Mouse (Mus musculus): ENCODE data around the gene Clp1. TPM values are rescaled to one million over a fixed set of nuclear protein-coding genes. Genes with fewer than 3 reads are reported as not detected.

The Clp1 gene
- polyA plus RNA-seq, 1 experiment from 2014 or later = 28.7 TPM

DNA sequence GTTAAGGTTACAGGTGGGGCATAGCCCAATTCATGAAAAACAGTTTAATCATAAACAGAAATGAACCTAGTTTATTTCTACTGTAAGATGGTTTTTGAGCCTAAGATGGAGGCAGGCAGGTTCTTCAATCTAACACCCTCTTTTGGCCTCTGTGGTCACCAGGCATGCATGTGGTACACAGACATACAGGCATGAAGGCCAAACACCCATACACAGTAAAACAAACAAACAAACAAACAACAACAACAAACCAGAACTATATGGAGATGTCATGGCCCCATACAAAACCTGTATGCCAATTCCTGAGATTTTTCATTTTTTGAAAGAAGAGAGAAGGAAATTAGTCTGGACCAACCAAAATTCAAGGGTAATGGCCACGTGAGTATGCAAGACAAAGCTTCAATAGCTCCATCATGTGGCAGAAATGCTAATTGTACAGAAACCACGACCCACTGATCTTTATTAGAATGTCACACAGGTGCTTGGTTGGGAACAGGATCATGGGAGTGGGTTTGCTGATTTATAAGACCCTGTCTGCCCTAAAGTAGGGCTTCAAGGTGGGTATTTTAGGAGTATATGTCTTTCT is 31.5 kb upstream of the Clp1 start:
- ATAC-seq (ENCODE audit: insufficient number of reproducible peaks, low FRiP score, low TSS enrichment, low read depth) = no peak

DNA sequence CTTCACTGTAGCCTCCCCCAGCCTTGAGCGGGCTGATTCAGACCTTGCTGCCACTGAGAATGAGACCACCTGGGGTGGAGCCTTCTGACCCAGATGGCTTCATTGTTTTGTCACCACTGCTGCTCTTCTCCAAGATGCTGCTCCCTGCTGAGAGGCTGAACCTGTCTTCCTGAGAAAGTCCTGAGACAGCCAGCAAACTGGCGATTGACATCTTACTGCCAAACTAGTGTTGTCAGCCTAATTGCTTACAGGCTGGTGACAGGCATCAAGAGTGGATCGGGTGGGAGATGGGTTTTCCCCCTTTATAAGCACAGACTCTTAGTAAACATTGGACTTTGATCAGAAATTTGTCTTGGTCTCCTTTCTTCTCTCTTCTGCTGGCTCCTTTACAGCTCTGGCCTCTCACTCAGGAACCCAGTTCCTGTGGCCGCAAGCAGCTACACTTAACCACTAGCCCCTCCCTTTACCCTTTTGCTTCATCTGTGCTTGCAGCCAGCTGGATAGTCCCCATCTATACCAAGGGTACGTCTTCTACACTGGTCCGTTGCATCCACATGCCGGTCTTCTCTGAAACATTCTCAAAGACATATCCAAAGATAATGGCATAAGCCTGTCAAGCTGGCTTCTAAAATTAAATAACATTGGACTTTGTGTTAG is 30.0 kb upstream of the Clp1 start:
- no peak overlapping the region for H3K4me2 ChIP-seq
- H3K4me1 ChIP-seq = no peaks in the 10 kb centered on the region
- no peak overlapping the region for H3K27ac ChIP-seq
- H3K36me3 ChIP-seq = no peaks in the 10 kb centered on the region
- no peak overlapping the region for H3K9ac ChIP-seq
- no peak for ATAC-seq (ENCODE audit: insufficient number of reproducible peaks, low FRiP score, low TSS enrichment, low read depth)
- no peaks in the 10 kb centered on the region for H3K9me3 ChIP-seq
- H3K4me3 ChIP-seq = no peak overlapping the region
- H3K27me3 ChIP-seq = no peaks in the 10 kb centered on the region
- 55% methylated on average over 7 of the region's 7 CpGs for WGBS

More for the DNA sequence above, 31.5 kb upstream of the Clp1 start:
- H3K4me3 ChIP-seq = no peak overlapping the region
- no peaks in the 10 kb centered on the region for H3K36me3 ChIP-seq
- no peak overlapping the region for H3K4me2 ChIP-seq
- H3K9me3 ChIP-seq = no peaks in the 10 kb centered on the region
- WGBS = 0% methylated on average over 2 of the region's 2 CpGs
- H3K9ac ChIP-seq = no peak overlapping the region
- H3K27ac ChIP-seq = no peak overlapping the region
- H3K27me3 ChIP-seq = no peaks in the 10 kb centered on the region
- H3K4me1 ChIP-seq = no peaks in the 10 kb centered on the region

DNA sequence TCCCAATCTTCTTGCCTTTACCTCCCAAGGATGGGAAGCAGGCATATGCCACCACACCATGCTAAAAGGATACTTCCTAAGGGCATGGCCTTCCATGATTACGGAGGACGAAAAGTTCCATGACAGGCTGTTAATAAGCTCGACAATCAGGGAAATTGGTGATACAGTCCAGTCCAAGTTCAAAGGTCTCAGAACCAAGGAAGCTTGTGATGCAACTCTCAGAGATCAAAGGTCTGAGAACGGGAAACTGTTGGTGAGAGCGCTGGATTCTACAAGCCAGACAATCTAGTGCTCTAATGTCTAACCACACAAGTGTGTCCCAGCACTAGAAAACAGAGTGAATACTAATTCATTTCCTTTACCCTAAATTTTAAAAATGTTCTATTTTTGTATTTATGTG is 29.1 kb upstream of the Clp1 start:
- 63% methylated on average over 5 of the region's 5 CpGs for WGBS

GRCm38 (mm10) chr2:84750115-84750514 is 23.0 kb upstream of the Clp1 start:
- no peak overlapping the region for H3K9ac ChIP-seq
- 58% methylated on average over 6 of the region's 6 CpGs for WGBS
- no peaks in the 10 kb centered on the region for H3K36me3 ChIP-seq
- no peak overlapping the region for H3K27ac ChIP-seq
- 0 out of 2 replicates have a peak, but pooled peaks cover 2% of the 10 kb centered on the region for H3K4me1 ChIP-seq
- no peak overlapping the region for H3K4me2 ChIP-seq
- ATAC-seq (ENCODE audit: insufficient number of reproducible peaks, low FRiP score, low TSS enrichment, low read depth) = no peak
- no peaks in the 10 kb centered on the region for H3K9me3 ChIP-seq
- no peak overlapping the region for H3K4me3 ChIP-seq
- no peaks in the 10 kb centered on the region for H3K27me3 ChIP-seq

More for the DNA sequence above, 29.1 kb upstream of the Clp1 start:
- Histone ChIP-seq H3K4me2 (no peak overlapping the region), H3K27me3 (no peaks in the 10 kb centered on the region), H3K27ac (no peak overlapping the region), H3K9me3 (no peaks in the 10 kb centered on the region), H3K4me1 (no peaks in the 10 kb centered on the region), H3K4me3 (no peak overlapping the region), H3K36me3 (no peaks in the 10 kb centered on the region), H3K9ac (no peak overlapping the region)
- no peak for ATAC-seq (ENCODE audit: insufficient number of reproducible peaks, low FRiP score, low TSS enrichment, low read depth)

DNA sequence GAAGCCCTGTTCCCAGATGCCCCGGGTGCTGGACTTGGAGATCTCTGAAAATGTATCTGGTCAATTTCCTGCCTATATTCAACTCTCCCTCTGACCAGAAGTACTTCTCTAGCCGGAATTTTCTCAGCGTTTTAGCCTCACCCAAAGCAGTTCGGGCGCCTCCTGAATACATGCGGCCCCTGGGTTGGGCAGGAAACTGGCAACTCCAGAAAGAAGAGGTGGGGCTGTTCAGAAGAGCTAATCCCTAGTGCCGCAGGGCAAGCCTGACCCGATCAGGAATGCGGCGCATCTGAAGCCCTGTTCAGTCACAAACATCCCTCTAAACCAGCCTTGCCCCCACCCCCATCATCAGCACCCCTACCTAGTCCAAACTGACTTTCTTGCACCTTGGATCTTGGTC is 17.0 kb upstream of the Clp1 start:
- H3K9ac ChIP-seq = peak overlapping the region; percentile 28; the same call in 1 of the 2 replicates
- peaks cover 7% of the 10 kb centered on the region; the same call in 1 of the 2 replicates for H3K36me3 ChIP-seq
- no peaks in the 10 kb centered on the region for H3K27me3 ChIP-seq
- H3K4me2 ChIP-seq = peak overlapping the region; percentile 77
- peak overlapping the region; percentile 68 for H3K4me3 ChIP-seq
- ATAC-seq (ENCODE audit: insufficient number of reproducible peaks, low FRiP score, low TSS enrichment, low read depth) = 0 out of 2 replicates have a peak, but pooled peaks have one; percentile 17
- no peaks in the 10 kb centered on the region for H3K9me3 ChIP-seq
- H3K27ac ChIP-seq = peak overlapping the region; percentile 97
- H3K4me1 ChIP-seq = peaks cover 45% of the 10 kb centered on the region
- under 1% methylated on average over 10 of the region's 10 CpGs for WGBS

DNA sequence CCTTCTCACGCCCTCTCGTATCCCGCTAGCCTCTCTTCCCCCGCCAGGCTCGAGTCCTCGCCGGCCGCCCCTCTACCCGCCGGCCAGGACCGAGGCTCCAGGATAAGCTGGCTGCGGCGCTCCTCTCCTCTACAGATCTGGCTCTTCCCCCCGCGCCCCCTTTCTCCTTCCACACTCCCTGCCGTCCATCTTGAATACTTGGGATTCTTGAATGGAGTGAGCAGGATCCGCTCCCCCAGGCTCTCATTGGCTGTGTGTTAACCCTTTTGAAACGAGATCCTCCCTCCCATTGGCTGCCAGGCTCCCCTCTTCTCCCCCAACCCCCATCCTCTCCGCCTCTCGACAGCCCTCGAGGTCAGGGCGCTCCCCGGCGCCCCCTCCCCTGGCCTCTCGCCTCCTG is 16.4 kb upstream of the Clp1 start, which contains the start of gene Gm19426:
TSS of gene Gm19426 (minus strand) at position 95 of the 400 bp plus-strand sequence.
- H3K27ac ChIP-seq = peak within 1 kb of the TSS; percentile 97
- peak within 1 kb of the TSS; percentile 77 for H3K4me2 ChIP-seq
- 1% methylated on average over 24 of the region's 25 CpGs for WGBS

DNA sequence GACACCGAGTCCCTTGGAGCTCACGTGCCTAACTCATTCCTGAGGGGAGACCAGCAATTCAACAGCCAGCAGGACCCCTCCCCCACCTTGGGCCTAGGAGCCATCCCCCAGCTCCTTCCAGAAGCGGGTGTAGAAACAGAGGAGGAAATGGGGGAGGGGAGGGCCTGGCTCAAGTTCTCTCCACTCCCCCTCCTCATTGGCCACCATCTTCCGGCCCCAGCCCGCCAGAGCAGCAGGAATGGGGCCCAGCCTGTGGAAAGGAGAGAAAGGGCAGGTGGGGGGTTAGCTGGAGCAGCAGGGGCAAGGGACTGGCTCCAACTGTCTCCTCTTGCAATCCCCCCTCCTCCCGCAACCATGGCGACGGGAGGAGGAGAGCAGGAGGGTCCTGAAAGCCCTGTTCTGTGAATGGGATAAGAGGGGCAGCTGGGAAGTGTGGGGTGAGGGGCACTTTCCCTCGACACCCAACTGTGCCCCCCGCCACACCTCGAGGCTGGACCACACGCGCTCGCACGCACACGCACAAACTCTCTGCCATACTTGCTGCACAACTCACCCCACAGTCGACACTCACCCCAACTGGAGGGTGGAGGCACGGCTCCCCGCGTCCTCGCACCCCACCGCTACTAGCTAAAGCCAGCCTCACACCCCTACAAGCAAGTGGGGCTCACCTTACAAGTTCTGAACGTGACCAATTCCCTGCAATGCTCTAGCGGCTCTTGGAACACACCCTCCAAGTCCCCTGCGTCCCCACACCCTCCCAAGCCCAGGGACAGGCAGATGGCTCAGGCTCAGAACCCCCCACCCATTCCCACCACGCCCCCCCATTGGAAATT is 15.5 kb upstream of the Clp1 start:
- Histone ChIP-seq H3K27ac (peak overlapping the region; percentile 97), H3K9me3 (no peaks in the 10 kb centered on the region), H3K4me3 (peak overlapping the region; percentile 68), H3K36me3 (peaks cover 7% of the 10 kb centered on the region; the same call in 1 of the 2 replicates), H3K4me2 (peak overlapping the region; percentile 77), H3K9ac (peak overlapping the region; percentile 91), H3K4me1 (peaks cover 60% of the 10 kb centered on the region), H3K27me3 (no peaks in the 10 kb centered on the region)
- WGBS = under 1% methylated on average over 25 of the region's 26 CpGs
- ATAC-seq (ENCODE audit: insufficient number of reproducible peaks, low FRiP score, low TSS enrichment, low read depth) = peak; percentile 41

More for the DNA sequence above, 16.4 kb upstream of the Clp1 start, which contains the start of gene Gm19426:
- Histone ChIP-seq H3K9ac (peak within 1 kb of the TSS; percentile 91), H3K4me1 (peaks cover 51% of the 10 kb centered on the region), H3K9me3 (no peaks in the 10 kb centered on the region), H3K36me3 (peaks cover 7% of the 10 kb centered on the region; the same call in 1 of the 2 replicates), H3K27me3 (no peaks in the 10 kb centered on the region), H3K4me3 (peak within 1 kb of the TSS; percentile 68)
- peak; percentile 93 for ATAC-seq (ENCODE audit: insufficient number of reproducible peaks, low FRiP score, low TSS enrichment, low read depth)

- Histone ChIP-seq H3K9me3 (no peaks in the 10 kb centered on the region), H3K9ac (peak overlapping the region; percentile 91), H3K36me3 (peaks cover 7% of the 10 kb centered on the region; the same call in 1 of the 2 replicates), H3K4me2 (peak overlapping the region; percentile 77), H3K27me3 (no peaks in the 10 kb centered on the region), H3K4me1 (peaks cover 67% of the 10 kb centered on the region), H3K4me3 (peak overlapping the region; percentile 68), H3K27ac (peak overlapping the region; percentile 97)
- ATAC-seq (ENCODE audit: insufficient number of reproducible peaks, low FRiP score, low TSS enrichment, low read depth) = no peak
- WGBS = 4% methylated on average over 5 of the region's 5 CpGs
Measured at GRCm38 (mm10) chr2:84741841-84742450, 14.8 kb upstream of the Clp1 start.

DNA sequence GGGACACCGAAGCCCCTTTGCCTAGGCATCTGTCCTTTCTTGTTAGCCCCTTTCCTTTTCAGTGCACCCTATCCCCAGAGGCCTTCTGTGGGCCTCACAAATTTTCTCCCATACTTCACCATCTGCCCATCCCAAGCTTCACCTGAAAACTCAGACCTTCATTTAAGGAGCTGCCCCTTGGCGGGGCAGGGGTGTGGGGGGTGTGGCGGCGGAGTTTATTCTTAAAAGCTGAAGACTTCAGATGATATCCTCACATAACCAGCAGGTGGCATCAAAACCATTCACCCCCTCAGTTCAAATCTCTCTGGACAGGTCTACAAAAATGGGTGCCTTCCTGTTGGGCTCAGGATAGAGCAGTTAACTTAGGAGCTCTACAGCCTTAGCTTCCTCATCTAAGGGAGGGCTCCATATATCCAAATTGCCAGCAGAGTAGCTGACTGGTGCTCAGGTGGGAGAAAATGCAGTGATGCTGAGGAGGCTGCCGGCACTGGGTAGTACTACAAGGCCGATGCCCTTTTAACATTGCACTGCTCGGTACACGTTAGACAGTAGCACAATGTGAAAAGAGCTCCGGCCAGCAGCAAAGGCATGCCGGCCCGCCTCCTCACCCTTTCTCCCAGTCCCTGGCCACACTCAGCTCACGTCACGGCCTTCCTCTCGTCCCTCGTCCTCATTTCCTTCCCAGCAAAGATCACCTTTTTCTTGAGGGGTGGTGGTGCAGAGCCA is 13.6 kb upstream of the Clp1 start:
- peaks cover 77% of the 10 kb centered on the region for H3K4me1 ChIP-seq
- H3K27ac ChIP-seq = no peak overlapping the region
- 0 out of 2 replicates have a peak overlapping the region, but pooled peaks have one; percentile 68 for H3K4me3 ChIP-seq
- H3K9ac ChIP-seq = no peak overlapping the region
- peak overlapping the region; percentile 15; the same call in 1 of the 2 replicates for H3K4me2 ChIP-seq
- no peak for ATAC-seq (ENCODE audit: insufficient number of reproducible peaks, low FRiP score, low TSS enrichment, low read depth)
- H3K36me3 ChIP-seq = peaks cover 7% of the 10 kb centered on the region; the same call in 1 of the 2 replicates
- 73% methylated on average over 15 of the region's 15 CpGs for WGBS
- H3K9me3 ChIP-seq = no peaks in the 10 kb centered on the region
- H3K27me3 ChIP-seq = peaks cover 7% of the 10 kb centered on the region; the same call in 1 of the 2 replicates

GRCm38 (mm10) chr2:84738271-84738911 is 11.2 kb upstream of the Clp1 start:
- no peaks in the 10 kb centered on the region for H3K9me3 ChIP-seq
- H3K4me2 ChIP-seq = peak overlapping the region; percentile 32
- H3K4me1 ChIP-seq = peaks cover 92% of the 10 kb centered on the region
- H3K27me3 ChIP-seq = peaks cover 9% of the 10 kb centered on the region; the same call in 1 of the 2 replicates
- peaks cover 7% of the 10 kb centered on the region; the same call in 1 of the 2 replicates for H3K36me3 ChIP-seq
- peak overlapping the region; percentile 15; the same call in 1 of the 2 replicates for H3K4me3 ChIP-seq
- no peak overlapping the region for H3K9ac ChIP-seq
- H3K27ac ChIP-seq = peak overlapping the region; percentile 23
- under 1% methylated on average over 12 of the region's 12 CpGs for WGBS
- ATAC-seq (ENCODE audit: insufficient number of reproducible peaks, low FRiP score, low TSS enrichment, low read depth) = no peak

Data from limb, embryonic 15.5 days (tissue).